Mouse (Mus musculus): ENCODE data around the gene Tff3. TPM values are rescaled to one million over a fixed set of nuclear protein-coding genes. Genes with fewer than 3 reads are reported as not detected.

Gene Tff3
- polyA plus RNA-seq, 1 experiment from 2014 or later, result not detected

DNA sequence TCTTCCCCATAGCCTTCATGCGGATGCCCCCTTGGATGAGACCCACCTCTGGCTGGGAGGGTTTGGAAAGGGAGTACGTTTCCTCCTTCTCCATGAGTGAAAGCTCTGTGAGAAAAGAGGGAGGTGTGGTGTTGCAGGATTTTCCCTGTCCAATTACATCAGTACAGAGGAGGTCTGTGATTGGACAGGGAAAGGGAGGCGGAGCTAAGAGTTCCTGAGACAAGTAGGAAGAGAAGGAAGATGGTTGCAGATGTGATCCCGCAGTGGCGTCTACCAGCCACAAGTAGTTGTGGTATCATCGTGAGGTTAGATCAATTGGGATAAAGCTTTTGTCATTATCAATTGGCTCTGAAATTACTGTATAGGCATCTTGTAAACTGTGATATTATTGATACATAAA is 28.5 kb upstream of the Tff3 start:
- TF ChIP-seq EP300 (IDR thresholded peaks at IDR 0.05) (no peak), CTCF (IDR thresholded peaks at IDR 0.05) (no peak)

DNA sequence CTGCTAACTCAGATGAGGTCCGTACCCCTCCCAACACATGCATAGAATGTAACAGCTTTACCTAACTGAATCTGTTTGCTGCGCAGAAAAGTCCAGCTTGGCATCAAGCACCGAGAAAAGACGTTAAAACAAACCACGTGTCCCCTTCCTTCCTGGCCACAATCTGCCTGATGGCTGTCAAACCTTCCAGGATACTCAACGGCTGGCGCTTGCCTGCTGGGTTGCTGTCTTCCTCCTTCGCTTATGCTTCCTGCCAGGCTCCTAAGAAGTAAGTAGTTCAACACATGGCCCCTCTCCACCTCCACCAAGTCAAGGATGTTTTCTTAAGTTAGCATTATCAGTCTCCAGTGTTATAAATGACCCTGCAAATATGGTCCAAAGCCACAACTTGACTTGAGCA is 24.3 kb upstream of the Tff3 start:
- Histone ChIP-seq H3K9ac (replicated peaks; ENCODE audit: low read depth) (no peak overlapping the region), H3K4me2 (replicated peaks; ENCODE audit: low read depth, low read length) (no peak overlapping the region), H3K27me3 (replicated peaks; ENCODE audit: insufficient read depth, low read length) (no peaks in the 10 kb centered on the region), H3K9me3 (ENCODE audit: low read length) (no peaks in the 10 kb centered on the region), H3K4me3 (ENCODE audit: low read depth, low read length) (no peak overlapping the region), H3K27ac (ENCODE audit: low read length) (no peak overlapping the region), H3K36me3 (ENCODE audit: insufficient read depth, low read length) (no peaks in the 10 kb centered on the region), H3K4me1 (ENCODE audit: insufficient read depth, low read depth, low read length) (no peaks in the 10 kb centered on the region)
- 26% methylated on average over 8 of the region's 8 CpGs for WGBS
- ATAC-seq, result no peak
- TF ChIP-seq EP300 (IDR thresholded peaks at IDR 0.05) (no peak), CTCF (IDR thresholded peaks at IDR 0.05) (no peak)
- no peak for DNase-seq (ENCODE audit: low spot score)

More for the DNA sequence above, 28.5 kb upstream of the Tff3 start:
- no peak for ATAC-seq
- Histone ChIP-seq H3K4me3 (ENCODE audit: low read depth, low read length) (no peak overlapping the region), H3K4me2 (replicated peaks; ENCODE audit: low read depth, low read length) (no peak overlapping the region), H3K9ac (replicated peaks; ENCODE audit: low read depth) (no peak overlapping the region), H3K36me3 (ENCODE audit: insufficient read depth, low read length) (no peaks in the 10 kb centered on the region), H3K27me3 (replicated peaks; ENCODE audit: insufficient read depth, low read length) (no peaks in the 10 kb centered on the region), H3K9me3 (ENCODE audit: low read length) (no peaks in the 10 kb centered on the region), H3K4me1 (ENCODE audit: insufficient read depth, low read depth, low read length) (no peaks in the 10 kb centered on the region), H3K27ac (ENCODE audit: low read length) (no peak overlapping the region)
- 73% methylated on average over 6 of the region's 6 CpGs for WGBS
- no peak for DNase-seq (ENCODE audit: low spot score)

DNA sequence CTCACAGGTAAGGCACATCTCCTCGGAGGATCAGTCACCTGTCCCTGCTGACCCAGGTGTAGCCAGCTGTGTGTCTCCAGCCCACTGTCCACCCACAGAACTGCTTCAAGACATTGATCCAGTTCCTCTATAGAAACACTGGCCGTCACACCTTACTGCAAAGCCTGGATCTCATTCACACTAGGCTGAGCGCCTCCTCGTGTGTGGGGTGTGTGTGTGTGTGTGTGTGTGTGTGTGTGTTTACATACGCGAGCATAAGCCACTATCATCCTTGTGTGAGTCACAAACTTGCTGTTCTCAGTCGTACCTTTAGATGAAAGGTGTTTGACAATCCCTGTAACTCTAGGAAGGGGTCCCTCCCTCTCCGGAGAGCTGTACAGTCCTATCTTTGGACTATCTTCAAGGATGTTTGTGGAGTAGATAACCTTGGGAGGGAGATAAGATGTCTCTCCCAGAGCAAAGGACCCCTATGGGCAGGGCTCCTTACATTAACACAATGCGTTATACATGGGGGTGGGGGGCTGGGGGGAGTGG is 23.6 kb upstream of the Tff3 start:
- WGBS, result 50% methylated on average over 9 of the region's 9 CpGs
- Histone ChIP-seq H3K27me3 (replicated peaks; ENCODE audit: insufficient read depth, low read length) (no peaks in the 10 kb centered on the region), H3K36me3 (ENCODE audit: insufficient read depth, low read length) (no peaks in the 10 kb centered on the region), H3K4me2 (replicated peaks; ENCODE audit: low read depth, low read length) (no peak overlapping the region), H3K27ac (ENCODE audit: low read length) (no peak overlapping the region), H3K4me1 (ENCODE audit: insufficient read depth, low read depth, low read length) (no peaks in the 10 kb centered on the region), H3K9me3 (ENCODE audit: low read length) (no peaks in the 10 kb centered on the region), H3K9ac (replicated peaks; ENCODE audit: low read depth) (no peak overlapping the region), H3K4me3 (ENCODE audit: low read depth, low read length) (no peak overlapping the region)
- no peak for ATAC-seq
- TF ChIP-seq EP300 (IDR thresholded peaks at IDR 0.05) (no peak), CTCF (IDR thresholded peaks at IDR 0.05) (no peak)
- no peak for DNase-seq (ENCODE audit: low spot score)

DNA sequence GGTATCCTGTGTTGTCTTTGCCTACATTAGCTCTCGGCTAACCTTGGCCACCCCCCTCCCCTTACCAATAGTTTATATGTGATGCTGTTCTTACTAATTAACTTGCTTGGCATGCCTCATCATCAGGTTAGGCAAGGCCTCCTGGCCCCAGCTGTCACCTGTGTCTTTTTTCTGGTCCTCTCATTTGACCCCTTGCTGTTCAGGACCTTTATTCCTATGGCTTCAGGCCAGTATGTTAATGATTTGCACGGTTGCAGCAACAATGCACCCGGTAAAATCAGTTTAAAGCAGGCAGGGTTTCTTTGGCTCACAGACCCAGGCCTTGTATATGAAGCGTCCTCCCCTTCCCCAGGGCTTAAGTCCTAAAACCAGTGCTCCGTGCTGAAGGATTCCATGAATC is 23.1 kb upstream of the Tff3 start:
- no peaks in the 10 kb centered on the region for H3K27me3 ChIP-seq (replicated peaks; ENCODE audit: insufficient read depth, low read length)
- no peak for ATAC-seq
- 63% methylated on average over 5 of the region's 5 CpGs for WGBS
- H3K27ac ChIP-seq (ENCODE audit: low read length), result no peak overlapping the region
- H3K4me2 ChIP-seq (replicated peaks; ENCODE audit: low read depth, low read length), result no peak overlapping the region
- no peaks in the 10 kb centered on the region for H3K36me3 ChIP-seq (ENCODE audit: insufficient read depth, low read length)
- no peak for DNase-seq (ENCODE audit: low spot score)
- no peak overlapping the region for H3K4me3 ChIP-seq (ENCODE audit: low read depth, low read length)
- TF ChIP-seq EP300 (IDR thresholded peaks at IDR 0.05) (no peak), CTCF (IDR thresholded peaks at IDR 0.05) (no peak)
- no peaks in the 10 kb centered on the region for H3K9me3 ChIP-seq (ENCODE audit: low read length)
- no peaks in the 10 kb centered on the region for H3K4me1 ChIP-seq (ENCODE audit: insufficient read depth, low read depth, low read length)
- H3K9ac ChIP-seq (replicated peaks; ENCODE audit: low read depth), result no peak overlapping the region

DNA sequence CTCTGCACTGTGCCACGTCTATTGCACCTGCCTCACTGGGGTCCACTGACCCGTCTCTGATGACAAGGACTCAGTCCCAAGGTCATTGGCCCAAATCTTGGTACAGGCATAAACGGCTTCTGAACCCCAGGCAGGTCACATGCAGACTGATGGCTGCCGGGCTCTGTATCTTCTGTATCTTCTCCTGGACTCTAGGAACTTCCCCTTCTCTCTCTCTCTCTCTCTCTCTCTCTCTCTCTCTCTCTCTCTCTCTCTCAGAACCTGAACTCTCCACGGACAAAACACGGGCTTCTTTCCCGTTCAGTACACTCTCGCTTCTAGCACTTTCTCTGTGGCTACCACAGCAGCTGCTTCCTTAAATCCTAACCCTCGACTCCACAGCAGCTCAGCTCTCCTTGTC is 16.6 kb upstream of the Tff3 start:
- H3K4me3 ChIP-seq (ENCODE audit: low read depth, low read length), result no peak overlapping the region
- H3K27me3 ChIP-seq (replicated peaks; ENCODE audit: insufficient read depth, low read length), result no peaks in the 10 kb centered on the region
- WGBS, result 75% methylated on average over 9 of the region's 9 CpGs
- ATAC-seq (no peak), DNase-seq (ENCODE audit: low spot score) (no peak)
- no peaks in the 10 kb centered on the region for H3K4me1 ChIP-seq (ENCODE audit: insufficient read depth, low read depth, low read length)
- H3K36me3 ChIP-seq (ENCODE audit: insufficient read depth, low read length), result no peaks in the 10 kb centered on the region
- H3K9me3 ChIP-seq (ENCODE audit: low read length), result no peaks in the 10 kb centered on the region
- H3K9ac ChIP-seq (replicated peaks; ENCODE audit: low read depth), result no peak overlapping the region
- H3K4me2 ChIP-seq (replicated peaks; ENCODE audit: low read depth, low read length), result no peak overlapping the region
- H3K27ac ChIP-seq (ENCODE audit: low read length), result no peak overlapping the region
- TF ChIP-seq CTCF (IDR thresholded peaks at IDR 0.05), result no peak
- no peak for TF ChIP-seq EP300 (IDR thresholded peaks at IDR 0.05)

DNA sequence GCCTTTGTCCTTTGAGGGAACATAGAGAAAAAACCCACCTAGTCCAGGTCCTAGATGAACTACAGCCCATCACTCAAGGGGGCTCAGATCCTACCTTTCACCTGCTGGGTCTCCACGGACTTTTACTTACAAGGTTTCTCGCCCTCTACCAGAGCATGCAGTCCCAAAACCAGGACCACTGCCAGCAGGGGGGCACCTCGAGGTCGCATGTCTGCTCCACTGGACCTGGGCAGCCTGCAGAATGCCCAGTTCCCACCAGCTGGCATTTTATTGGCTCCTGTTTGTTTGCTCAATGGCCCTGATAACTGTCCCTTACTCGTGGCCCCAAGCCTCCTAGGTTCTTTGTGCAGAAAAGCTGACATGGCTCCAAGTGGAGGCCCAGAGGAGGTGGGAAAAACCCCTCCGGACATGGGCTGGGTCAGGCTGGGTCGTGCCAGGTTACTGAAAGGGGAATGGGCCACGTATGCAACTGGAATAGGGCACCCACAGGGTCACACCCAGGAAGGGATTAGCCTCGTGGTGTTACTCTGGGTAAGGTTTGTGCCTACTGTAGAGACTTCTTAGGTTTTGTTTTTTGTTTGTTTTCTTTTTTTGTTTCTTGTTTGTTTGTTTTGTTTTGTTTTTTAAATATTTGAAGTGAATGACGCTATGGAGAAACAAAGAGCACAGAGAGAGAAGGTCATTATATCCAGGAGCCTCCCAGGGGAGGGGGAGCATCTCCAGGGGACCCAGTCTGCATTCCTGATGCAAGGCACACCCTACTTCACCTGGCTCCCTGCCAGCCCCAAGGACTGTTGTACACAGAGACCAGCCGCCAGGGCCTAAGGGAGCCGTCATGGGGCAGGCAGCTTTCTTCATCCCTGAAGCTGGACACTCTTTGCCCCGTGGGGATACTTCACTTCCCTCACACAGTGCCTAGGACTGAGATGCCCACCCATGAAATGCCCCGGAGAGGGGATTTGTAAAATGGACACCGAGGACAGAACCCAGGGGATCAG is 14.9 kb upstream of the Tff3 start, which contains the start of gene Tff2:
Gene Tff2, minus strand, starts transcription at position 243 of the 998 bp plus-strand sequence.
- H3K4me2 ChIP-seq (replicated peaks; ENCODE audit: low read depth, low read length), result no peak within 1 kb of the TSS
- no peaks in the 10 kb centered on the region for H3K27me3 ChIP-seq (replicated peaks; ENCODE audit: insufficient read depth, low read length)
- no peak within 1 kb of the TSS for H3K4me3 ChIP-seq (ENCODE audit: low read depth, low read length)
- no peaks in the 10 kb centered on the region for H3K9me3 ChIP-seq (ENCODE audit: low read length)
- H3K9ac ChIP-seq (replicated peaks; ENCODE audit: low read depth), result no peak within 1 kb of the TSS
- TF ChIP-seq EP300 (IDR thresholded peaks at IDR 0.05) (no peak), CTCF (IDR thresholded peaks at IDR 0.05) (no peak)
- peak; percentile 72 for ATAC-seq
- DNase-seq (ENCODE audit: low spot score), result peak; percentile 55
- H3K4me1 ChIP-seq (ENCODE audit: insufficient read depth, low read depth, low read length), result no peaks in the 10 kb centered on the region
- no peaks in the 10 kb centered on the region for H3K36me3 ChIP-seq (ENCODE audit: insufficient read depth, low read length)
- 47% methylated on average over 15 of the region's 15 CpGs for WGBS
- no peak within 1 kb of the TSS for H3K27ac ChIP-seq (ENCODE audit: low read length)
